Mouse (Mus musculus): ENCODE measurements around the gene Ube2q2. TPM values are rescaled to one million over a fixed set of nuclear protein-coding genes. Genes with fewer than 3 reads are reported as not detected.
"Not testable (repeated sequence)": the region's sequence is repeated elsewhere in the genome, so short reads cannot be mapped to it uniquely, and the experiment has no call there.

Gene Ube2q2
- polyA plus RNA-seq, 1 experiment, result 8.9 TPM

DNA sequence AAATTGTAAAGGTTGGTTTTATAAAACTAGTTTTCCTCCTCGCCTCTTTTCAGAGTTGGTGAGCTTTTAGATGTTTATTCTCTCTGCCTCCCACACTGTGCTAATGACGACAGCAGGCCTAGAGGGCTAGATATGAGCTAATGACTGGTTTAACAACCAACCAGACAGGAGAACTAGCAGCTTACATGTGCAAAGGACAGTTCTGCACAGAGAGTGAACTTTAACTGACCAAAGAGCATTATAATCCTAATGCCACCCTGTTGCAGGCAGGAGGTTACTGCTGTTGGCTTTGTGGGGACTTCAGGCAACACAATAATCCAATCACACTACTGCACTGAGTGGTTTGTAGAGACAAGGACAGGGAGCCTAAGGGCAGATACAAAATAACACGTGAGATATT lies 94.6 kb downstream of the Ube2q2 start:
- no peak overlapping the region for H3K4me3 ChIP-seq
- H3K4me2 ChIP-seq (ENCODE audit: low read depth), result no peak overlapping the region
- peaks cover 24% of the 10 kb centered on the region for H3K27me3 ChIP-seq (ENCODE audit: control insufficient read depth, insufficient read depth, insufficient read length)
- H3ac ChIP-seq (ENCODE audit: control insufficient read depth, insufficient read length), result no peak overlapping the region
- TF ChIP-seq SRF (IDR thresholded peaks at IDR 0.05; ENCODE audit: control insufficient read depth, insufficient read length, low read depth), result no peak
- TF ChIP-seq E2F4 (IDR thresholded peaks at IDR 0.05; ENCODE audit: insufficient read depth), result no peak
- TF ChIP-seq MYOD1 (IDR thresholded peaks at IDR 0.05; ENCODE audit: control insufficient read depth in 1 of 3, insufficient read length in 2 of 3, low read depth in 2 of 3), result no peak
- no peak for TF ChIP-seq TCF12 (IDR thresholded peaks at IDR 0.05; ENCODE audit: insufficient read depth, poor library complexity, severe bottlenecking)
- no peak for TF ChIP-seq CEBPB (IDR thresholded peaks at IDR 0.05; ENCODE audit: insufficient read depth, poor library complexity, severe bottlenecking)
- TF ChIP-seq POLR2AphosphoS2 (IDR thresholded peaks at IDR 0.05; ENCODE audit: insufficient read length, low read depth), result no peak
- TF ChIP-seq USF1 (IDR thresholded peaks at IDR 0.05; ENCODE audit: low read depth), result no peak
- no peak for TF ChIP-seq TCF3 (IDR thresholded peaks at IDR 0.05; ENCODE audit: insufficient read length, low read depth)
- no peaks in the 10 kb centered on the region for H3K36me3 ChIP-seq (ENCODE audit: control insufficient read depth, insufficient read depth)
- H3K79me2 ChIP-seq (ENCODE audit: control insufficient read depth, insufficient read depth), result no peaks in the 10 kb centered on the region

DNA sequence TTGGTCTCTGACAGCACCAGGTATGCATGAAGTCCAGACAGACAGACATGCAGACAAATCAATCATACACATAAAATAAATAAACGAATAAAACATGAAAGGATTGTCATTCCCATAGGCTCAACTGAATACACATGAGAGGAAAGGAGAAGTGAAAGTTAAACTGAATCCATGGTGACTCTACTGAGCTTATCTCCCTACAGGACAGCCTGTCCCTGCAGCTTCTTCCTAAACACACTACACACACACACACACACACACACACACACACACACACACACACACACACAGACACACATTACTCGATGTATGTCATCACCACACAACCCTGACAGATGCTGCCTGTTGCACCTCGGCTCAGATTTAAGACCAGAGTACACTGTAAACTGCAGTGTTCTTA lies 95.4 kb downstream of the Ube2q2 start:
- Histone ChIP-seq H3K27me3 (ENCODE audit: control insufficient read depth, insufficient read depth, insufficient read length) (peaks cover 19% of the 10 kb centered on the region), H3ac (ENCODE audit: control insufficient read depth, insufficient read length) (no peak overlapping the region), H3K4me2 (ENCODE audit: low read depth) (no peak overlapping the region), H3K4me3 (no peak overlapping the region), H3K79me2 (ENCODE audit: control insufficient read depth, insufficient read depth) (no peaks in the 10 kb centered on the region), H3K36me3 (ENCODE audit: control insufficient read depth, insufficient read depth) (no peaks in the 10 kb centered on the region)
- no peak for TF ChIP-seq TCF12 (IDR thresholded peaks at IDR 0.05; ENCODE audit: insufficient read depth, poor library complexity, severe bottlenecking)
- TF ChIP-seq TCF3 (IDR thresholded peaks at IDR 0.05; ENCODE audit: insufficient read length, low read depth), result no peak
- no peak for TF ChIP-seq POLR2AphosphoS2 (IDR thresholded peaks at IDR 0.05; ENCODE audit: insufficient read length, low read depth)
- no peak for TF ChIP-seq MYOD1 (IDR thresholded peaks at IDR 0.05; ENCODE audit: control insufficient read depth in 1 of 3, insufficient read length in 2 of 3, low read depth in 2 of 3)
- no peak for TF ChIP-seq USF1 (IDR thresholded peaks at IDR 0.05; ENCODE audit: low read depth)
- no peak for TF ChIP-seq E2F4 (IDR thresholded peaks at IDR 0.05; ENCODE audit: insufficient read depth)
- TF ChIP-seq POLR2A (IDR thresholded peaks at IDR 0.05; ENCODE audit: insufficient read length, low read depth), result no peak
- TF ChIP-seq MAX (IDR thresholded peaks at IDR 0.05; ENCODE audit: low read depth), result no peak
- TF ChIP-seq MYOG (IDR thresholded peaks at IDR 0.05; ENCODE audit: control insufficient read depth in 1 of 3, insufficient read depth in 1 of 3, insufficient read length in 2 of 3, low read depth in 2 of 3), result no peak
- TF ChIP-seq SRF (IDR thresholded peaks at IDR 0.05; ENCODE audit: control insufficient read depth, insufficient read length, low read depth), result no peak
- no peak for TF ChIP-seq REST (IDR thresholded peaks at IDR 0.05; ENCODE audit: insufficient read depth, insufficient read length)
- TF ChIP-seq CEBPB (IDR thresholded peaks at IDR 0.05; ENCODE audit: insufficient read depth, poor library complexity, severe bottlenecking), result no peak

DNA sequence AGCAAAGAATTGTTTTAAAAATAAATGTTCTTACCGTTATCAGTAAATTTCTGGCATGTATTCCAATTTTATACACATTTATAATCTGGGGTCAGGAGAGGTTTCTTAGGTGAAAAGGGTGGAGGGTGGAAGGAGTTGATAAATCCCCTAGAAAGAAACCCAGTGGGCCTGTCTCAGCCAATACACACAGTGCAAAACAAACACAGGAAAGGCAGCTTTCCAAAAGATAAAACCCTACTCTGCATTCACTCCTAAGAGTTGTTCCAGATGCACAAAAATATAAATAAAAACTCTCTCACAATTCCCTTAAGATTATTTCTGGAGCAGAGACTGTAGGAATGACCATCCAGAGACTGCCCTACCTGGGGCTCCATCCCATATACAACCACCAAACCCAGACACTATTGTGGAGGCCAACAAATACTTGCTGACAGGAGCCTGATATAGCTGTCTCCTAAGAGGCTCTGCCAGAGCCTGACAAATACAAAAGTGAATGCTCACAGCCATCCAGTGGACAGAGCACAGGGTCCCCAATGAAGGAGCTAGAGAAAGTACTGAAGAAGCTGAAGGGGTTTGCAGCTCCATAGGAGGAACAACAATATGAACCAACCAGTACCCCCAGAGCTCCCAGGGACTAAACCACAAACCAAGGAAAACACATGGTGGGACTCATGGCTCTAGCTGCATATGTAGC lies 96.5 kb downstream of the Ube2q2 start:
- peaks cover 19% of the 10 kb centered on the region for H3K27me3 ChIP-seq (ENCODE audit: control insufficient read depth, insufficient read depth, insufficient read length)
- H3K79me2 ChIP-seq (ENCODE audit: control insufficient read depth, insufficient read depth); H3K36me3 ChIP-seq (ENCODE audit: control insufficient read depth, insufficient read depth); H3K4me3 ChIP-seq; H3K4me2 ChIP-seq (ENCODE audit: low read depth); H3ac ChIP-seq (ENCODE audit: control insufficient read depth, insufficient read length): not testable (repeated sequence)

DNA sequence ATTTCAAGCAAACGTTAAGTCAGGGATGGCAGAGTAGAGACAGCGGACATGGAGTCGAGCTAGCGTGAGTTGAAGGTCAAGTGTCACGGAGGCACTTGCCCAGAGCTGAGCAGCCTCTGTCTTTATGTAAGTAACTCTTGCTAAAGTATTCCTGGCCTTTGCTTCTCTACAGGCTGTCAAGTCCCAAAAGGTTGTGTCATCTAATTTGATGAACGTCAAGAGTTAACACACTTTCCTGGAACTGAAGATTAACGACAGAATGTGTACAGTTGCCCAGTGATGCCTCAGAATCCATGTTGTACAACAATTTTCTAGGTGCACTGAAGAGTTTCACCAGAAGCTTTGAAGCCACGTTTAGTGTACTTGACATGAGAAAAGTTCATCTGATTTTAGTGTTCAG lies 97.8 kb downstream of the Ube2q2 start:
- Histone ChIP-seq H3K27me3 (ENCODE audit: control insufficient read depth, insufficient read depth, insufficient read length) (peaks cover 13% of the 10 kb centered on the region), H3K4me3 (no peak overlapping the region), H3ac (ENCODE audit: control insufficient read depth, insufficient read length) (no peak overlapping the region), H3K79me2 (ENCODE audit: control insufficient read depth, insufficient read depth) (no peaks in the 10 kb centered on the region), H3K36me3 (ENCODE audit: control insufficient read depth, insufficient read depth) (no peaks in the 10 kb centered on the region), H3K4me2 (ENCODE audit: low read depth) (no peak overlapping the region)
- TF ChIP-seq E2F4 (IDR thresholded peaks at IDR 0.05; ENCODE audit: insufficient read depth), result no peak
- TF ChIP-seq TCF3 (IDR thresholded peaks at IDR 0.05; ENCODE audit: insufficient read length, low read depth), result no peak
- no peak for TF ChIP-seq MYOD1 (IDR thresholded peaks at IDR 0.05; ENCODE audit: control insufficient read depth in 1 of 3, insufficient read length in 2 of 3, low read depth in 2 of 3)
- no peak for TF ChIP-seq MAX (IDR thresholded peaks at IDR 0.05; ENCODE audit: low read depth)
- no peak for TF ChIP-seq USF1 (IDR thresholded peaks at IDR 0.05; ENCODE audit: low read depth)
- TF ChIP-seq MYOG (IDR thresholded peaks at IDR 0.05; ENCODE audit: control insufficient read depth in 1 of 3, insufficient read depth in 1 of 3, insufficient read length in 2 of 3, low read depth in 2 of 3), result no peak
- TF ChIP-seq TCF12 (IDR thresholded peaks at IDR 0.05; ENCODE audit: insufficient read depth, poor library complexity, severe bottlenecking), result no peak
- TF ChIP-seq SRF (IDR thresholded peaks at IDR 0.05; ENCODE audit: control insufficient read depth, insufficient read length, low read depth), result no peak
- TF ChIP-seq CEBPB (IDR thresholded peaks at IDR 0.05; ENCODE audit: insufficient read depth, poor library complexity, severe bottlenecking), result no peak
- TF ChIP-seq POLR2AphosphoS2 (IDR thresholded peaks at IDR 0.05; ENCODE audit: insufficient read length, low read depth), result no peak
- TF ChIP-seq POLR2A (IDR thresholded peaks at IDR 0.05; ENCODE audit: insufficient read length, low read depth), result no peak
- TF ChIP-seq REST (IDR thresholded peaks at IDR 0.05; ENCODE audit: insufficient read depth, insufficient read length), result no peak

DNA sequence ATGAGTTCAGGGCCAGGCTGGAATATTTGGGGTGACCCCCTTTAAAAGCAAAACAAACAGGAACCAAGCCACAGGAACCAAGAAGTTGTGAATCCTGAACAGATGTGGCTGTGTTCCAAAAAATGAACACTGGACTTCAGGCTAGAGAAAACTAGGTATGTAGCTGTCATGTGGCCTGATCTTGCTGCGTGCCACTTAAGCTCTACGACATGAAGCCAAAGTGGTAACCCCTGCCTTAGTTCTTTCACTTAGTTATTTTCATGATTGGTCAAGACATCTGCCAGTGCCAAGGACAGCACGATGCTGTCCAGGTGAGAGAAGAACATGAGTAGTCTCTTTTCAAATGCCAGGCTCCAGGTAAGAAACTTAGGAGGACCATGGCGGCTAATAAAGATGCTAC lies 98.3 kb downstream of the Ube2q2 start:
- TF ChIP-seq MAX (IDR thresholded peaks at IDR 0.05; ENCODE audit: low read depth) (no peak), TCF3 (IDR thresholded peaks at IDR 0.05; ENCODE audit: insufficient read length, low read depth) (no peak), POLR2AphosphoS2 (IDR thresholded peaks at IDR 0.05; ENCODE audit: insufficient read length, low read depth) (no peak), CEBPB (IDR thresholded peaks at IDR 0.05; ENCODE audit: insufficient read depth, poor library complexity, severe bottlenecking) (no peak), MYOG (IDR thresholded peaks at IDR 0.05; ENCODE audit: control insufficient read depth in 1 of 3, insufficient read depth in 1 of 3, insufficient read length in 2 of 3, low read depth in 2 of 3) (no peak), SRF (IDR thresholded peaks at IDR 0.05; ENCODE audit: control insufficient read depth, insufficient read length, low read depth) (no peak), E2F4 (IDR thresholded peaks at IDR 0.05; ENCODE audit: insufficient read depth) (no peak), REST (IDR thresholded peaks at IDR 0.05; ENCODE audit: insufficient read depth, insufficient read length) (no peak), MYOD1 (IDR thresholded peaks at IDR 0.05; ENCODE audit: control insufficient read depth in 1 of 3, insufficient read length in 2 of 3, low read depth in 2 of 3) (no peak), POLR2A (IDR thresholded peaks at IDR 0.05; ENCODE audit: insufficient read length, low read depth) (no peak)
- H3ac ChIP-seq (ENCODE audit: control insufficient read depth, insufficient read length), result no peak overlapping the region
- H3K27me3 ChIP-seq (ENCODE audit: control insufficient read depth, insufficient read depth, insufficient read length), result peaks cover 9% of the 10 kb centered on the region
- H3K79me2 ChIP-seq (ENCODE audit: control insufficient read depth, insufficient read depth), result no peaks in the 10 kb centered on the region
- H3K4me2 ChIP-seq (ENCODE audit: low read depth), result no peak overlapping the region
- no peaks in the 10 kb centered on the region for H3K36me3 ChIP-seq (ENCODE audit: control insufficient read depth, insufficient read depth)
- no peak overlapping the region for H3K4me3 ChIP-seq
